Mouse (Mus musculus) c-Kit-negative CD71-positive TER-119-positive erythroid progenitor cells, embryonic 14.5 days (primary cell): ENCODE measurements around the gene Pga5.

Source experiments
- DNase-seq: peaks from one replicate; pipeline ENCODE4 v3.0.0-alpha.2; 2013; ENCODE audit warnings: low read depth, low spot score

Pga5 gene

GRCm38 (mm10) chr19:10665499-10665898 lies 12.4 kb downstream of the Pga5 start:
- DNase-seq, result peak; percentile 63

GRCm38 (mm10) chr19:10665093-10665492 lies 12.8 kb downstream of the Pga5 start:
- no peak for DNase-seq

- no peak for DNase-seq
Measured at GRCm38 (mm10) chr19:10662665-10663064, 15.2 kb downstream of the Pga5 start.

GRCm38 (mm10) chr19:10661919-10662318 lies 16.0 kb downstream of the Pga5 start:
- peak; percentile 51 for DNase-seq

GRCm38 (mm10) chr19:10661373-10661772 lies 16.5 kb downstream of the Pga5 start:
- peak; percentile 74 for DNase-seq

GRCm38 (mm10) chr19:10658406-10658805 lies 19.5 kb downstream of the Pga5 start:
- DNase-seq, result no peak

GRCm38 (mm10) chr19:10657742-10658141 lies 20.1 kb downstream of the Pga5 start:
- no peak for DNase-seq

GRCm38 (mm10) chr19:10656058-10656457 lies 21.8 kb downstream of the Pga5 start:
- DNase-seq, result no peak

- no peak for DNase-seq
Measured at GRCm38 (mm10) chr19:10648156-10648555, 29.7 kb downstream of the Pga5 start.

- no peak for DNase-seq
Measured at GRCm38 (mm10) chr19:10645616-10646015, 32.3 kb downstream of the Pga5 start.

- DNase-seq, result no peak
Measured at GRCm38 (mm10) chr19:10640589-10641378, 37.1 kb downstream of the Pga5 start.

- DNase-seq, result no peak
Measured at GRCm38 (mm10) chr19:10640080-10640479, 37.8 kb downstream of the Pga5 start.

- no peak for DNase-seq
Measured at GRCm38 (mm10) chr19:10637840-10638239, 40.0 kb downstream of the Pga5 start.

- DNase-seq, result peak; percentile 26
Measured at GRCm38 (mm10) chr19:10634872-10635318, 43.0 kb downstream of the Pga5 start.

GRCm38 (mm10) chr19:10634106-10634871 lies 43.6 kb downstream of the Pga5 start, which contains the start of gene Vwce:
Gene Vwce, plus strand, starts transcription at chr19:10634213.
- peak; percentile 24 for DNase-seq
